Mouse (Mus musculus): ENCODE results near the gene Usp2.

GRCm38 (mm10) chr9:44067960-44068330, 1.1 kb downstream of the Usp2 start:
- no peak for TF ChIP-seq GATA1 (IDR thresholded peaks at IDR 0.05; ENCODE audit: borderline replicate concordance, low read length)
- TF ChIP-seq CTCF (IDR thresholded peaks at IDR 0.05; ENCODE audit: low read depth, low read length) = no peak
- TF ChIP-seq TAL1 (conservative IDR thresholded peaks at IDR 0.05; ENCODE audit: low read depth, low read length) = no peak
- no peak for TF ChIP-seq POLR2AphosphoS5 (IDR thresholded peaks at IDR 0.05; ENCODE audit: insufficient replicate concordance, low read depth, low read length)
